13 mouse cellular contexts compared by ENCODE assay signal in genomic region chr9:63647581-63648519, GRCm38 (mm10). TPM values are rescaled to one million over a fixed set of nuclear protein-coding genes. Genes with fewer than 3 reads are reported as not detected.
A peak's percentile ranks its signal among the peaks of the same experiment; 100 is the strongest.
DNase-seq lines count a peak whose midpoint lies in the region; ATAC-seq and TF ChIP-seq lines count a peak whose summit lies in the region.
"Had no signal": no experiment of that assay in that cellular context is flagged by ENCODE, and none has a peak within 500 bp of the region (broad histone marks: within the 10 kb centered on the region; RNA-seq: fewer than 3 reads in every experiment).

No protein-coding gene starts in this region.

- H3K36me3 ChIP-seq in hindbrain, embryonic 12.5 days: peaks cover 53% of the 10 kb centered on the region
- 0 out of 2 replicates have a peak, but pooled peaks cover 3% of the 10 kb centered on the region for H3K36me3 ChIP-seq in hindbrain, embryonic 11.5 days (ENCODE audit: control insufficient read depth, insufficient read depth, low read length)
- H3K36me3 ChIP-seq in kidney, adult 2 months (ENCODE audit: control insufficient read depth, insufficient read depth, low read length): no peaks in the 10 kb centered on the region; the same call in 1 of the 2 replicates

- DNase-seq in hindbrain, embryonic 11.5 days (ENCODE audit: low spot score): no peak
- DNase-seq in urinary bladder, postnatal 14 days (ENCODE audit: low spot score): peak; percentile 31
- DNase-seq in urinary bladder, postnatal 4 days (ENCODE audit: low spot score in 2 of 2): no peak
- peak; percentile 79 for DNase-seq in kidney, adult 2 months
- DNase-seq in adrenal gland, adult 18-20 months (ENCODE audit: low spot score in 2 of 2): no peak
- no peak for DNase-seq in liver
- DNase-seq: lung, adult 2 months; right cerebral cortex, postnatal 4 days had no signal

- H3K4me3 ChIP-seq in hindbrain, embryonic 12.5 days: no peak overlapping the region
- no peak overlapping the region for H3K4me3 ChIP-seq in hindbrain, embryonic 11.5 days (ENCODE audit: low read depth, low read length)
- no peak overlapping the region for H3K4me3 ChIP-seq in kidney, adult 2 months (ENCODE audit: insufficient read depth, low read depth, low read length)
- H3K4me3 ChIP-seq: heart, embryonic 10.5 days; intestine, embryonic 15.5 days had no signal

- H3K4me1 ChIP-seq in hindbrain, embryonic 12.5 days: peaks cover 15% of the 10 kb centered on the region
- H3K4me1 ChIP-seq in hindbrain, embryonic 11.5 days (replicated peaks; ENCODE audit: control insufficient read depth, insufficient read depth, low read length): no peaks in the 10 kb centered on the region
- H3K4me1 ChIP-seq in kidney, adult 2 months (ENCODE audit: control insufficient read depth, insufficient read depth, low read length): peaks cover 8% of the 10 kb centered on the region; the same call in 1 of the 2 replicates

- WGBS in hindbrain, embryonic 12.5 days: 85% methylated on average over 9 of the region's 9 CpGs
- 85% methylated on average over 9 of the region's 9 CpGs for WGBS in hindbrain, embryonic 11.5 days
- WGBS in kidney, adult 2 months: 52% methylated on average over 9 of the region's 9 CpGs

- H3K9me3 ChIP-seq in hindbrain, embryonic 12.5 days (replicated peaks): no peaks in the 10 kb centered on the region
- H3K9me3 ChIP-seq in hindbrain, embryonic 11.5 days (ENCODE audit: control insufficient read depth, low read length): no peaks in the 10 kb centered on the region
- H3K9me3 ChIP-seq: heart, embryonic 10.5 days; intestine, embryonic 15.5 days had no signal

- no peak for ATAC-seq in hindbrain, embryonic 12.5 days (ENCODE audit: low FRiP score)
- no peak for ATAC-seq in hindbrain, embryonic 11.5 days (ENCODE audit: low FRiP score)
- ATAC-seq: intestine, embryonic 15.5 days had no signal

- H3K9ac ChIP-seq in hindbrain, embryonic 12.5 days: no peak overlapping the region
- H3K9ac ChIP-seq in hindbrain, embryonic 11.5 days (ENCODE audit: low read depth, low read length): no peak overlapping the region
- H3K9ac ChIP-seq: intestine, embryonic 15.5 days had no signal

- H3K4me2 ChIP-seq in hindbrain, embryonic 12.5 days (replicated peaks): no peak overlapping the region
- H3K4me2 ChIP-seq in hindbrain, embryonic 11.5 days (replicated peaks; ENCODE audit: low read depth, low read length): no peak overlapping the region
- H3K4me2 ChIP-seq: intestine, embryonic 15.5 days had no signal

- TF ChIP-seq POLR2A in kidney, adult 2 months (IDR thresholded peaks at IDR 0.05; ENCODE audit: low read depth, low read length): no peak

- H3K27ac ChIP-seq in hindbrain, embryonic 12.5 days: 0 out of 2 replicates have a peak overlapping the region, but pooled peaks have one; percentile 9
- no peak overlapping the region for H3K27ac ChIP-seq in hindbrain, embryonic 11.5 days (ENCODE audit: low read depth, low read length)
- H3K27ac ChIP-seq in kidney, adult 2 months (ENCODE audit: insufficient read depth, low read depth, low read length): no peak overlapping the region
- H3K27ac ChIP-seq: heart, embryonic 10.5 days; intestine, embryonic 15.5 days had no signal

- no peak for TF ChIP-seq CTCF in kidney, adult 2 months (conservative IDR thresholded peaks at IDR 0.05; ENCODE audit: insufficient read depth, insufficient read length, low read depth, low read length)

- no peaks in the 10 kb centered on the region for H3K27me3 ChIP-seq in hindbrain, embryonic 12.5 days
- H3K27me3 ChIP-seq in hindbrain, embryonic 11.5 days (ENCODE audit: control insufficient read depth, insufficient read depth, low read length): no peaks in the 10 kb centered on the region
- H3K27me3 ChIP-seq in kidney, adult 2 months (replicated peaks; ENCODE audit: control insufficient read depth, insufficient read depth, low read length): no peaks in the 10 kb centered on the region
- H3K27me3 ChIP-seq: intestine, embryonic 15.5 days had no signal

RNA-seq across cellular contexts. Expression of gene Aagab, which starts 45.4 kb away (rescaled TPM):
- polyA plus RNA-seq in hindbrain, embryonic 12.5 days (2016; fragmentation: Nextera tagmentation; extraction: Ambion mirVana): 54.1 and 61.1 TPM in 2 replicates
- 55.4 and 56.8 TPM in 2 replicates for polyA plus RNA-seq in hindbrain, embryonic 11.5 days (2014; fragmentation: Nextera tagmentation; extraction: Ambion mirVana)
- 15.7 and 18.3 TPM in 2 replicates for polyA plus RNA-seq in kidney, adult 2 months (2012; rRNA removed)
- 10 to 100 TPM; 26.4 to 28.8 TPM for total RNA-seq in adrenal gland, adult 18-20 months (2021)

RNA-seq across cellular contexts. Expression of gene Iqch, which starts 45.6 kb away (rescaled TPM):
- 0.10 and 0.16 TPM in 2 replicates for polyA plus RNA-seq in hindbrain, embryonic 12.5 days (2016; fragmentation: Nextera tagmentation; extraction: Ambion mirVana)
- 0.32 TPM in 1 of 2 replicates, not detected in the other for polyA plus RNA-seq in hindbrain, embryonic 11.5 days (2014; fragmentation: Nextera tagmentation; extraction: Ambion mirVana)
- polyA plus RNA-seq in kidney, adult 2 months (2012; rRNA removed): 0.04 and 0.06 TPM in 2 replicates
- total RNA-seq in adrenal gland, adult 18-20 months (2021): not detected
- total RNA-seq: left cerebral cortex, postnatal 10 days had no signal
- polyA plus RNA-seq: embryonic facial prominence, embryonic 11.5 days; heart, embryonic 10.5 days had no signal

Comparison
In these comparisons a context has a peak if more than half of its experiments do, and no peak if none do; other contexts are left out.
1. DNase-seq: peak in urinary bladder, postnatal 14 days (single experiment) and kidney, adult 2 months (single experiment); none in hindbrain, embryonic 11.5 days (single experiment), urinary bladder, postnatal 4 days (0 of 2), adrenal gland, adult 18-20 months (0 of 2) and liver (single experiment).